Mouse (Mus musculus): ENCODE results near the gene Krt34.

The Krt34 gene

GRCm38 (mm10) chr11:100004846-100005245 is 36.5 kb downstream of the Krt34 start:
- DNase-seq (ENCODE audit: low spot score in 2 of 2) = peak in 1 of 2 experiments; percentile 15

GRCm38 (mm10) chr11:99999091-99999490 is 42.3 kb downstream of the Krt34 start:
- no peak for DNase-seq (ENCODE audit: low spot score in 2 of 2)

- no peak for DNase-seq (ENCODE audit: low spot score in 2 of 2)
These were observed 47.0 kb downstream of the Krt34 start for GRCm38 (mm10) chr11:99994384-99994661.

- DNase-seq (ENCODE audit: low spot score in 2 of 2) = no peak
These were observed 47.6 kb downstream of the Krt34 start, which contains the start of gene Krtap17-1 for GRCm38 (mm10) chr11:99993620-99994383. Krtap17-1 (minus strand) TSS chr11:99993994.

GRCm38 (mm10) chr11:99990571-99990970 is 50.8 kb downstream of the Krt34 start:
- no peak for DNase-seq (ENCODE audit: low spot score in 2 of 2)

GRCm38 (mm10) chr11:99989881-99990405 is 51.4 kb downstream of the Krt34 start:
- no peak for DNase-seq (ENCODE audit: low spot score in 2 of 2)

- DNase-seq (ENCODE audit: low spot score in 2 of 2) = no peak
These were observed 52.8 kb downstream of the Krt34 start for GRCm38 (mm10) chr11:99988530-99988929.
